In genomic region chr2:164432541-164433191, GRCm38 (mm10) we compare ENCODE assay signal across 8 mouse cellular contexts. TPM values are rescaled to one million over a fixed set of nuclear protein-coding genes. Genes with fewer than 3 reads are reported as not detected.
DNase-seq lines count a peak whose midpoint lies in the region; ATAC-seq lines count a peak whose summit lies in the region.
"Had no signal": no experiment of that assay in that cellular context is flagged by ENCODE, and none has a peak within 500 bp of the region (broad histone marks: within the 10 kb centered on the region; RNA-seq: fewer than 3 reads in every experiment).

No protein-coding gene starts in this region.

- peak overlapping the region; percentile 48 for H3K4me2 ChIP-seq in embryonic facial prominence, embryonic 13.5 days
- peak overlapping the region; percentile 54 for H3K4me2 ChIP-seq in intestine, embryonic 15.5 days (replicated peaks)
- peak overlapping the region; percentile 46 for H3K4me2 ChIP-seq in liver, embryonic 15.5 days
- H3K4me2 ChIP-seq: neural tube, embryonic 12.5 days had no signal

- no peaks in the 10 kb centered on the region for H3K9me3 ChIP-seq in embryonic facial prominence, embryonic 13.5 days
- no peaks in the 10 kb centered on the region for H3K9me3 ChIP-seq in intestine, embryonic 15.5 days
- H3K9me3 ChIP-seq in liver, embryonic 15.5 days (replicated peaks), result no peaks in the 10 kb centered on the region
- H3K9me3 ChIP-seq: neural tube, embryonic 12.5 days had no signal

- peak overlapping the region; percentile 84 for H3K27ac ChIP-seq in embryonic facial prominence, embryonic 13.5 days
- peak overlapping the region; percentile 73 for H3K27ac ChIP-seq in intestine, embryonic 15.5 days
- H3K27ac ChIP-seq in liver, embryonic 15.5 days (replicated peaks), result peak overlapping the region; percentile 81
- H3K27ac ChIP-seq: neural tube, embryonic 12.5 days had no signal

- DNase-seq in NIH3T3 (ENCODE audit: low read depth), result peak; percentile 91
- DNase-seq in cerebellum, adult 18-20 months, result no peak
- no peak for DNase-seq in spleen, postnatal 10 days (ENCODE audit: low spot score in 2 of 2)

- peaks cover 22% of the 10 kb centered on the region for H3K36me3 ChIP-seq in embryonic facial prominence, embryonic 13.5 days
- H3K36me3 ChIP-seq in intestine, embryonic 15.5 days, result peaks cover 6% of the 10 kb centered on the region
- H3K36me3 ChIP-seq in liver, embryonic 15.5 days (replicated peaks), result peaks cover 15% of the 10 kb centered on the region; the same call in 1 of the 2 replicates
- H3K36me3 ChIP-seq: neural tube, embryonic 12.5 days had no signal

- ATAC-seq in embryonic facial prominence, embryonic 13.5 days (ENCODE audit: insufficient number of reproducible peaks, insufficient read depth, low FRiP score, low TSS enrichment, low read depth), result no peak
- no peak for ATAC-seq in intestine, embryonic 15.5 days
- ATAC-seq in liver, embryonic 15.5 days (ENCODE audit: insufficient read depth), result peak; percentile 4; the same call in 1 of the 2 replicates
- no peak for ATAC-seq in activated CD4-positive, CD25-positive, alpha-beta regulatory T cell, adult 4 months

- 13% methylated on average over 22 of the region's 22 CpGs for WGBS in embryonic facial prominence, embryonic 13.5 days
- 16% methylated on average over 22 of the region's 22 CpGs for WGBS in intestine, embryonic 15.5 days
- WGBS in liver, embryonic 15.5 days (ENCODE audit: insufficient replicate concordance), result 22% methylated on average over 22 of the region's 22 CpGs

- peak overlapping the region; percentile 9; the same call in 1 of the 2 replicates for H3K4me3 ChIP-seq in embryonic facial prominence, embryonic 13.5 days
- H3K4me3 ChIP-seq in intestine, embryonic 15.5 days (replicated peaks), result peak overlapping the region; percentile 7; the same call in 1 of the 2 replicates
- H3K4me3 ChIP-seq in liver, embryonic 15.5 days (replicated peaks), result peak overlapping the region; percentile 2; the same call in 1 of the 2 replicates
- H3K4me3 ChIP-seq: neural tube, embryonic 12.5 days had no signal

- peak overlapping the region; percentile 61 for H3K9ac ChIP-seq in embryonic facial prominence, embryonic 13.5 days
- H3K9ac ChIP-seq in intestine, embryonic 15.5 days, result 0 out of 2 replicates have a peak overlapping the region, but pooled peaks have one; percentile 2
- H3K9ac ChIP-seq in liver, embryonic 15.5 days, result no peak overlapping the region
- H3K9ac ChIP-seq: neural tube, embryonic 12.5 days had no signal

- no peaks in the 10 kb centered on the region for H3K27me3 ChIP-seq in embryonic facial prominence, embryonic 13.5 days
- H3K27me3 ChIP-seq in intestine, embryonic 15.5 days (replicated peaks), result no peaks in the 10 kb centered on the region
- H3K27me3 ChIP-seq in liver, embryonic 15.5 days, result peaks cover 31% of the 10 kb centered on the region; the same call in 1 of the 2 replicates
- H3K27me3 ChIP-seq: neural tube, embryonic 12.5 days had no signal

- peaks cover 74% of the 10 kb centered on the region for H3K4me1 ChIP-seq in embryonic facial prominence, embryonic 13.5 days
- peaks cover 69% of the 10 kb centered on the region for H3K4me1 ChIP-seq in intestine, embryonic 15.5 days (replicated peaks)
- peaks cover 11% of the 10 kb centered on the region for H3K4me1 ChIP-seq in liver, embryonic 15.5 days (replicated peaks)

RNA-seq across cellular contexts. Expression of gene Sdc4, which starts 11.0 kb away (rescaled TPM):
- 81.5 and 87.8 TPM in 2 replicates for polyA plus RNA-seq in embryonic facial prominence, embryonic 13.5 days (2015; fragmentation: Nextera tagmentation; extraction: Ambion mirVana)
- 120 and 126 TPM in 2 replicates for polyA plus RNA-seq in intestine, embryonic 15.5 days (2015; fragmentation: Nextera tagmentation; extraction: Ambion mirVana)
- 55.0 and 63.3 TPM in 2 replicates for polyA plus RNA-seq in liver, embryonic 15.5 days (2015; fragmentation: Nextera tagmentation; extraction: Ambion mirVana)
- polyA plus RNA-seq in activated CD4-positive, CD25-positive, alpha-beta regulatory T cell, adult 4 months (2017; shearing (Covaris generic)), result 10 to 100 TPM; 13.8 to 23.7 TPM

RNA-seq across cellular contexts. Expression of gene Sys1, which starts 24.1 kb away (rescaled TPM):
- 56.0 and 65.9 TPM in 2 replicates for polyA plus RNA-seq in embryonic facial prominence, embryonic 13.5 days (2015; fragmentation: Nextera tagmentation; extraction: Ambion mirVana)
- 51.1 and 61.9 TPM in 2 replicates for polyA plus RNA-seq in intestine, embryonic 15.5 days (2015; fragmentation: Nextera tagmentation; extraction: Ambion mirVana)
- 27.1 and 29.7 TPM in 2 replicates for polyA plus RNA-seq in liver, embryonic 15.5 days (2015; fragmentation: Nextera tagmentation; extraction: Ambion mirVana)
- polyA plus RNA-seq in activated CD4-positive, CD25-positive, alpha-beta regulatory T cell, adult 4 months (2017; shearing (Covaris generic)), result 10 to 100 TPM; 29.7 to 33.4 TPM

RNA-seq across cellular contexts. Expression of gene Matn4, which starts 27.7 kb away (rescaled TPM):
- 66.0 and 105 TPM in 2 replicates for polyA plus RNA-seq in embryonic facial prominence, embryonic 13.5 days (2015; fragmentation: Nextera tagmentation; extraction: Ambion mirVana)
- polyA plus RNA-seq in intestine, embryonic 15.5 days (2015; fragmentation: Nextera tagmentation; extraction: Ambion mirVana), result 9.3 and 11.0 TPM in 2 replicates
- polyA plus RNA-seq in liver, embryonic 15.5 days (2015; fragmentation: Nextera tagmentation; extraction: Ambion mirVana), result 0.28 and 0.32 TPM in 2 replicates
- polyA plus RNA-seq in activated CD4-positive, CD25-positive, alpha-beta regulatory T cell, adult 4 months (2017; shearing (Covaris generic)), result under 1 TPM in 1 of 2 experiments, not detected in 1; 0.32 TPM

RNA-seq across cellular contexts. Expression of gene Gm20458, which starts 28.1 kb away (rescaled TPM):
- polyA plus RNA-seq in embryonic facial prominence, embryonic 13.5 days (2015; fragmentation: Nextera tagmentation; extraction: Ambion mirVana), result 7.7 and 8.3 TPM in 2 replicates
- 9.4 and 18.5 TPM in 2 replicates for polyA plus RNA-seq in intestine, embryonic 15.5 days (2015; fragmentation: Nextera tagmentation; extraction: Ambion mirVana)
- polyA plus RNA-seq in liver, embryonic 15.5 days (2015; fragmentation: Nextera tagmentation; extraction: Ambion mirVana), result 5.0 TPM in 1 of 2 replicates, not detected in the other
- polyA plus RNA-seq in activated CD4-positive, CD25-positive, alpha-beta regulatory T cell, adult 4 months (2017; shearing (Covaris generic)), result 1 to 10 TPM in 1 of 2 experiments, not detected in 1; 3.7 TPM

RNA-seq across cellular contexts. Expression of gene Rbpjl, which starts 29.7 kb away (rescaled TPM):
- 0.59 and 1.0 TPM in 2 replicates for polyA plus RNA-seq in embryonic facial prominence, embryonic 13.5 days (2015; fragmentation: Nextera tagmentation; extraction: Ambion mirVana)
- polyA plus RNA-seq in intestine, embryonic 15.5 days (2015; fragmentation: Nextera tagmentation; extraction: Ambion mirVana), result 16.1 and 40.7 TPM in 2 replicates
- polyA plus RNA-seq in liver, embryonic 15.5 days (2015; fragmentation: Nextera tagmentation; extraction: Ambion mirVana), result 0.07 and 0.63 TPM in 2 replicates
- polyA plus RNA-seq in activated CD4-positive, CD25-positive, alpha-beta regulatory T cell, adult 4 months (2017; shearing (Covaris generic)), result not detected
